Mouse (Mus musculus) retina, adult 2 months (tissue): ENCODE results near the gene Coch.
"Not testable (repeated sequence)": the region's sequence is repeated elsewhere in the genome, so short reads cannot be mapped to it uniquely, and the experiment has no call there.

Experiments used
- DNase-seq: peaks from one replicate; pipeline ENCODE4 v3.0.0-alpha.2; 2012; ENCODE audit warnings: low read depth, low spot score

Coch gene

GRCm38 (mm10) chr12:51641871-51642270, 48.7 kb downstream of the Coch start:
- DNase-seq = no peak

DNA sequence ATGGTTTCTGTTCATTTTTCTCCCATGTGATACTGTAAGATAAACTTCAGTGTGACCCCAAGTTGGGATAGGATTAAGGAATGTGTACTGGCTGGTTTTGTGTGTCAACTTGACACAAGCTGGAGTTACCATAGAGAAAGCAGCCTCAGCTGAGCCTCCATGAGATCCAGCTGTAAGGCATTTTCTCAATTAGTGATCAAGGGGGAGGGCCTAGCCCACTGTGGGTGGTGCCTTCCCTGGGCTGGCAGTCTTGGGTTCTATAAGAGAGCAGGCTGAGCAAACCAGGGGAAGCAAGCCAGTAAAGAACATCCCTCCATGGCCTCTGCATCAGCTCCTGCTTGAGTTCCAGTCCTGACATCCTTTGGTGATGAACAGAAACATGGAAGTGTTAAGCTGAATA, 56.3 kb downstream of the Coch start:
- not testable (repeated sequence) for DNase-seq
